Mouse (Mus musculus) layer of hippocampus, postnatal 14 days (tissue): Measurements from ENCODE around the gene Arrdc5. TPM values are rescaled to one million over a fixed set of nuclear protein-coding genes. Genes with fewer than 3 reads are reported as not detected.
A peak's percentile ranks its signal among the peaks of the same experiment; 100 is the strongest.
"Not testable (repeated sequence)": the region's sequence is repeated elsewhere in the genome, so short reads cannot be mapped to it uniquely, and the experiment has no call there.

Source experiments
- DNase-seq, 2 experiments: peaks; one replicate each; pipeline ENCODE4 v3.0.0; 2021 to 2022; ENCODE audit warnings: low spot score in 2 of 2, mixed read lengths in 1 of 2
- total RNA-seq, 2 experiments: library from RNA; stranded (reverse); gene quantifications; 2 replicates each; pipeline ENCODE4 v1.2.3; 2021

The Arrdc5 gene
- total RNA-seq, 2 experiments from 2014 or later = not detected

GRCm38 (mm10) chr17:56279481-56280155 lies 20.5 kb downstream of the Arrdc5 start:
- no peak for DNase-seq

DNA sequence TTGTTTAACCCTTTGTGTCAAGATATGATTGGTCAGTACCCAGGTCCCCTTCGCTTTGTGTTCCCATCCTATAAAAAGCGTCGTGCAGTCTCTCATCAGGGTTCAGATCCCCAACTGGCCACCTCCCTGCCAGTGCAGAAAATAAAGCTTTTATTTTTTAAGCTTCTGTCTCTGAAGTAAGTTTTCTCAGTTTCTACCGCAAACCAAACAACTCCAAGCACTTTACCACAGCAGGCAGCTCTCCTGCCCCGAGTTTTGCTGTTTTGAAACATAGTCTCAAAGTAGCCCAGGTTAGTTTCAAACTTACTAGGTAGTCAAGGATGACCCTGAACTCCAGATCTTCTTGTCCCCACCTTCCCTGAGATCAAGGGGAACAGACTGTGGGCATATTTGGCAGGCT lies 21.7 kb downstream of the Arrdc5 start:
- no peak for DNase-seq

DNA sequence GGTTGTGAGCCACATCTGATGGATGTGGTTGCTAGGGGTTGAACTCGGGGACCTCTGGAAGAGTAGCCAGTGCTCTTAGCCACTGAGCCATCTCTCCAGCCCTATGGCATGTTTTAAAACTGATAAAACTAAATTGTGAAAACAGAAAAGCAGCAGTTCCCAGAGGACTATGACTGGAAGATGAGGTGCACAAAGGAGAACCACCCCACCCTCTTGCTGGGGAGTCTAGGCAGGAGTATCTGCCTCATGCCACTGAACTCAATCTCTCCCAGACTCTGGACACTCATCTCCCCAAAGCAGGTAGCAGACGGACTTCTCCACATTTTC lies 22.6 kb downstream of the Arrdc5 start:
- DNase-seq = no peak

GRCm38 (mm10) chr17:56276643-56277566 lies 23.2 kb downstream of the Arrdc5 start, which contains the start of gene Ticam1:
Gene Ticam1 (minus strand): TSS chr17:56276786.
- peak; percentile 64 to 79 for DNase-seq

- no peak for DNase-seq
These were observed 24.1 kb downstream of the Arrdc5 start for GRCm38 (mm10) chr17:56275842-56276480.

- no peak for DNase-seq
These were observed 26.1 kb downstream of the Arrdc5 start for GRCm38 (mm10) chr17:56273986-56274385.

GRCm38 (mm10) chr17:56273482-56273881 lies 26.6 kb downstream of the Arrdc5 start:
- no peak for DNase-seq

- no peak for DNase-seq
These were observed 27.4 kb downstream of the Arrdc5 start for GRCm38 (mm10) chr17:56272644-56273043.

DNA sequence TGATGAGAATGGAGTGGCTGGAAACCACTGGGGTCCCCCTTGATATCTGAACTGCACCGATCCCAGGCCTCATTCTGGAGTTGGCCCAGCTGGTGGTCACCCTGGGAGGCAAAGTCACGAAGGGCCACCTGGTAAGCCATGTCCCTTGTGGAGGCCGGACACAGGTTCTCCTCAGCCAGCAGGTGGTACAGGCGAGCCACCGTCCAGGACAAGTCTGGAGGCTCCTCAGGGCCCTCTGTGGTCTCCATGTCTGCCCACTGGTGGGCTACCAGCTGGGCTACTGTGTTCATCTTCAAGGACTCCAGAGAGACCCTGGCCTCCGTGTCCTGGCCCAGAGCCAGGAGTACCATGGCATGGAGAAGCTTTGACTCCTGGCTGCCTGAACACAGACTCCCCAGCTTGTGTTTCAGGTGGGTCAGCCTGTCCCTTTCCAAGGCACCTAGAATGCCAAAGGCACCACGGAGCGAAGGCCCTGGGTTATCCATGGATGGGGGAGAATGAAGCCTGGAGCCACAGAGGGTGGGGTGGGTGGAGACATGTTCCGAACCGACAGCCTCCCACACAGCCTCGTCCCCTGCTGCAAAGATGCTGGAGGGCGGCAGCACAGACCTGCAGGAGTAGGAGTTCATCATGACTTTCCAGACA lies 28.4 kb downstream of the Arrdc5 start:
- no peak for DNase-seq

GRCm38 (mm10) chr17:56269741-56270140 lies 30.3 kb downstream of the Arrdc5 start:
- DNase-seq = no peak

DNA sequence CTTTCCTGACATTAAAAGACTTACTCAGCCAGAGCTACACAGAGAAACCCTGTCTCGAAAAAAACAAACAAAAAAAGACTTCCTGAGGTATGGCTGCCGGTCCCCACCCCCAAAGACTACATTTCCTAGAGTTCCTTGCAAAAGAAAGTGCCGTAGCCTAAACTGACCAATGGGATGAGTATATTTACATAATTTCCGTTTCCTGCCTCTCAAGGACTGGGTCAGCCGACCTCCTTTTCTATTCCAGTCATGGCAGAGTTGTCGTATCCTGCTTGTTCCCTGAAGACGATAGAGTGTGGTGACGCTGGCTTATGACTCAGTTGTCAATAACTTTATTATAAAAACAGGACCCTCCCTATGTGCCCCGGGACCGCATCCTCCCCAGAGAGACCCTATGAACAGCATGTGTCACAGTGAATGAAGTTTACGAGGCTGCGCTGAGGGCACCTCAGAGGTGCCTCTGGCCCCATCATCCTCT lies 30.9 kb downstream of the Arrdc5 start:
- peak; percentile 51 to 85 for DNase-seq

DNA sequence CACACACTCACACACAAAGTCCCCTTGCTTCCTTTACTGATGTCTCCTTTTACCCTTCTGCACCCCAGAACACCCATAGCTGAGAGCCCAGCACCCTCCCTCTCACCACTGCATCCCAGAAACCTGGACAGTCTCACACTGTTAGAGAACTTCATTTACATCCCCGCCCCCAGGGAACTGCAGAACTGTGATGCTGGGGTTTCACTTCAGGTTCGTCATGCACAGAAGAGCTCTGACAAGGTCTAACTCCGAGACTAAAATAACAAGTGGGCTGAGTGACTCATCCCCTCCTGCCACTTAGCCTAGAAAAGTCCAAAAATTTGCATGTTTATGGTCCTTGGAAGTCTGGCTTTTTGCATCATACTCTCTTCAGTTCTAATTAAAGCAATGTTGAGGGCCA lies 33.8 kb downstream of the Arrdc5 start:
- DNase-seq = no peak

GRCm38 (mm10) chr17:56265869-56266268 lies 34.2 kb downstream of the Arrdc5 start:
- DNase-seq = no peak

DNA sequence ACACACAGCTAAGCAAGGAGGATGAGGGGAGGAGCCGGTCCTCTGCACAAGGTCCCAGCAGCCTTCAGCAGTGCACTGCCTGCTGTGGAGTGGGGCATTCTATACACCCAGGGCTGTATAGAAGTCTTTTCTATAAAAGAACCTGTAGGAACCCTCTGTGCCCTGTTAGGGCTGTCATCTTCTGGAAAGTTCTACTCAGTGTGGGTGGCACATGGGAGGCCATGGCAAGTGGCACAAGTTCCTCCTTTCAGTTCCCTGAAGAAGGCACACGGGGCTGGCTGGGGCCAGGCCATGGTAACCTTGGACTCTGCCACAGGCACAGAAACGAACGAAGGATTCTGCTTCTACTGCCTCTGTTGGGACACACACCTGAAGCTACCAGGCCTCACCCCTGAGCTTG lies 35.1 kb downstream of the Arrdc5 start:
- no peak for DNase-seq

DNA sequence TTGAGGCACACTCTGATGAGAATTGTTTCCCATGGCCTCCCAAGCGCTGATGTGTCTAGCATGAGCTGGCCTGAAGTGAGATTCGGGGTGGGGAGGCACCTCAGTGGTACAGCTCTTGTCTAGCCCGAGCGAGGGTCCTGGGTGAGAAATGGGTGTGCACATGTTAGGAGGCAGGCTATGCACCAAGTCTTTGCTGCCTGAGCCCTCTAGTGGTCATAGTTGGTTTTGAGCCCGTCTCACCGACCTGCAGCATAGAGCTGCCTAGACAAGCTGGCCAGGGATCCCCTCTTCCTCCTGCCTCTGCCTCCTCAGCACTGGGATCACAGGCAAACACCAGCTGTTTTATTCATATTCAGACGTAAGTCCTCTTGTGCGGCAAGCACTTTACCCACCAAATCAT lies 36.1 kb downstream of the Arrdc5 start:
- DNase-seq = peak; percentile 73 to 85

DNA sequence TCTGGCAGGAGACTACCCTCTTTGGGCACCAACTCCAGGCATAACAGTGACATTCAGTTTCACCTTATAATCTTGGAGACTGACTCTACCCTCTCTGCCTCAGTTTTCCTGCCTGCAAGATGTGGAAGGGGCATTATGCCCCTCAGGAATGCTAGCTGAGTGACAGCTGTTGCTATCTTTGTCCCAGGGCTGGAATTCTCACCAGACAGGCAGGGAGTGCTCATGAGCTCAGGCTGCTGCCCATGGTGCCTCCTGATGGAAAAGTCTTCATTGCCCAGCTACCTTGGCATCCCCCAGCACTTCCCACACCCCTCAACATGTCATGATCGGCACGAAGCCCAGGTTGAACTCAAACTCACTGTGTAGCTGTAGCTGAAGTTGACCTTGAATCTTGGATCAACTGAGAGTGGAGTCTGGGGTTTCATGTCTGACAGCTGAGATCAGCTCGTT lies 37.4 kb downstream of the Arrdc5 start:
- no peak for DNase-seq

DNA sequence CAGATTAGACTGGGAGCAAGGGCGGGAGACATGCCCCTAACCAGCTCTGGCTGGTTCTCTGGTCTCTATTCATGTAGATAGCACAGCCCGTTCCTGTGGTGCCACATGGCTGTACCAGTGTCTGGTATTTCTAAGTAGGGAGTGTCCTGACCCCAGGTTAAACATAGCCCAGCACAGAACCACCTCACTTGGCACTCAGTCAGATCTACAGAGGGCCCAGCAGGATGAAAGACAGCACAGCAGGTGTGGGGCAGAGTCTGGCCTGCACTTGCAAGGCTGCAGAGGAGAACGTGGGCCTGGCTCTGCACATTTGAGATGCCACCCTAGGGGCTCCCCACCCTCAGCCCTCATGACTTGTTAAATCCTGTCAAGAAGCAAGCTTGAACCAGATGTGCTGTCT lies 38.9 kb downstream of the Arrdc5 start:
- DNase-seq = no peak

DNA sequence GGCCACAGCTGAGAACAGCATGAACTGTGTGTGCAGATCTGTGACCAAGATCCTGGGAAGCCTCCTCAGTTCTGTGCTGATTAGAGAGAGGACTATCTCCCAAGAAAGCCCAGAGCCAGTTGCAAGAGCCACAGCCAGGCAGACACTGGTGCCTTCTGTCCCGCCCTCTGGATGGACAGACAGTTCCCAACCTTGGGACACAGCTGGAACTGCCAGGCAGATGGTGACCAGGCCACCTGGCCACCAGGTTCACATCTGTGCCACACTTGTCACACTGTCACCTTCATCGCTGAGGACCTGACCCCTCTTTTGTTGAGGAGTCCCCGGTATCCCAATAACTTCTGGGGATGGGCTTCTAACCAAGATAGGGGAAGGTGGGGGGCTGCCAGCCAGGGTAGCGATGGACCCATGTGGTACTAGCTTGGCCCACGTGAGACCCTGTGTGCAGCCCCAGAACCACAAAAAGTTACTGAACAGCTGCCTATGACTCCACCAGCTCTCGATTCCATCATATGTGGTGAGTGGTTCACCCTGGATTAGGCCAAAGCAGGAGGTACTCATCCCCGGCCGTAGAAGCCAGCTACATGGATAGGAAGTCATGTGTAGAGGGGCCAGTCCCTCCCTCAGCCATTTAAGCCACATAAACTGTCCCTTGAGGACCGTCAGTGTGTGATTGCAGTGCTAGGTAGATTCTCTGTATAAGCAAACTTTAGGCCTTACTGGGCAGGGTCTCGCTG lies 40.6 kb downstream of the Arrdc5 start:
- no peak for DNase-seq

DNA sequence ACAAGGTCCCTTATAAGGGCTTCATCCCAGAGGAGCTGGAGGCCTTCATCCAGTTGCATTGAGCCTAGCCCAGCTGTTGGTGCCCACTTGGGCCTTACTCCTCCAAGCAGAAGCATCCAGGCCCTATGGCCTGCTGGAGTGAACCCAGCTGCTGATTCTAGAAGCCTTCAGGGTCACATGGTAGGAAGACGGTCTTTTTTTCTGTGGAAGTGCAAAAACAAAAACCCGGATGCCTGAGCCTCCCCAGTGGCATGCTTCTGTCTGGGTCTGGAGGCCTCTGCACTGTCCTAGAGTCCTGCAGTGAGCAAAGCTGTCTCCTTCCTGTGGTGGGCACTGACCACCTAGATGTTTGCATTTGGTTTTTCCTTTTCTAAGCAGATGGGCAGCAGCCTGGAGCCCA lies 41.3 kb downstream of the Arrdc5 start:
- not testable (repeated sequence) for DNase-seq

- not testable (repeated sequence) for DNase-seq
These were observed 41.8 kb downstream of the Arrdc5 start for GRCm38 (mm10) chr17:56258269-56258668.
